Mouse (Mus musculus) erythroblast, embryonic 14.5 days (primary cell): ENCODE measurements at regions not wholly inside any gene's neighbourhood (a gene's known extent, or its start where the extent isn't known, plus 50 kb on each side); places are given as distances from the start of the nearest gene placed in this dataset.

Experiments used
- GATA1 ChIP-seq: IDR thresholded peaks from 2 replicates; pipeline ENCODE4 v1.6.1; 2012; ENCODE audit warnings: low read length, inconsistent platforms, mixed read lengths
- TAL1 ChIP-seq: IDR thresholded peaks from 3 replicates; pipeline ENCODE4 v1.6.1; 2012; ENCODE audit warnings: low read length, inconsistent platforms, mixed read lengths

DNA sequence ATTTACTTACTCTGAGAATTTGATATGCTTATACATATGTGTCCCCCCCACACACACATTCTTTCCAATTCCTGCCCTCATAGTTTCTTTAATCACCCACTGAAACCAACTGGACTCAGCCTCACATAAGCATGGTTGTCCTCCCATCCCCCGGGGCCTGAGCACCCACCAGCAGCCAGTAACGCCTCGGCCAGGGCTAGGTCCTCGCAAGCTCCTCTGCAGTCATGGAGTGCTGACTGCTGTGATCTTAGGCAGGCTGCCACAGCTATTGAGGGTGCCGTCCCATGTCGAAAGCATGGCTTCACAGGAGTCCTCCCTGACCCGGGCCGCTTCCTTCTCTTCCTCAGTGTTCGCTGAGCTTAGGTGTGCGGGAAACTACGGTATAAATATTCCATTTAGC is 859.7 kb downstream of the Zfp704 start:
- TF ChIP-seq TAL1, result no peak
- TF ChIP-seq GATA1, result no peak
